Mouse (Mus musculus): ENCODE measurements around the gene Zkscan17. TPM values are rescaled to one million over a fixed set of nuclear protein-coding genes. Genes with fewer than 3 reads are reported as not detected.
"Not testable (repeated sequence)": the region's sequence is repeated elsewhere in the genome, so short reads cannot be mapped to it uniquely, and the experiment has no call there.

Zkscan17 gene
- polyA plus RNA-seq (2015; fragmentation: Nextera tagmentation; extraction: Ambion mirVana), result 16.6 and 16.8 TPM in 2 replicates

DNA sequence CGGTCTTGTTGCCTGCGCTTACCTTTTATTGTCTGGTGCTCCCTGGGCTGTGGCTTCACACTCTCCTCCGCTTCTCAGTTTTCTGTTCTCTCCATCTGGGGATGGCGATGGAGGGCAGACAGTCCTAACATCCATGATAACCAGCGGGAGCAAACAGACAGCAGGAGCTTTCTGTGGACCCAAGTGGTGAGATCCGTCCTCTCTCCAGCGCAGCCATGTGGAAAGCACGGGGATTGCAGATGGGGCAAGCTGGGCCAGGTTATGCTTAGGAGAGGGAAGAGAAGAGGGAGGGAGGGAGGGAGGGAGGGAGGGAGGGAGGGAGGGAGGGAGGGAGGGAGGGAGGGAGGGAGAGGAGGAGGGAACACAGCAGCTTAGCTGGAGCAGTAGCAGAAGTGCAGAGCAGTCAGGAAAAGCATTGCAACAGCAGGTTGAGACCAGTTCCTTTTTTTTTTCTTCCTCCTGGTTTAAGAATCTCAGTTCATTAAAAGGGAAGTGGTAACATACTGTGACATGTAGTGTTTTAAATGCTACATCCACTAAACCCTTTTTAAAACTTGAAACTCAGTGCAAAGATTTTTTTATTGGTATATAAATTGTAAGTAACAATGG, at the start of gene Zkscan17:
Gene Zkscan17, minus strand, starts transcription at position 280 of the 609 bp plus-strand sequence.
- no peak within 1 kb of the TSS for H3K4me2 ChIP-seq (ENCODE audit: low read length)
- no peaks in the 10 kb centered on the region for H3K36me3 ChIP-seq (ENCODE audit: control insufficient read depth, insufficient read depth)
- ATAC-seq, result no peak
- H3K4me3 ChIP-seq (replicated peaks; ENCODE audit: low read length), result no peak within 1 kb of the TSS
- H3K9ac ChIP-seq (replicated peaks; ENCODE audit: low read depth, low read length), result no peak within 1 kb of the TSS
- no peaks in the 10 kb centered on the region for H3K27me3 ChIP-seq (replicated peaks; ENCODE audit: control insufficient read depth, insufficient read depth, low read length)
- WGBS, result 48% methylated on average over 8 of the region's 8 CpGs
- peaks cover 3% of the 10 kb centered on the region; the same call in 1 of the 2 replicates for H3K9me3 ChIP-seq (ENCODE audit: control insufficient read depth, low read length)
- no peaks in the 10 kb centered on the region for H3K4me1 ChIP-seq (replicated peaks; ENCODE audit: control insufficient read depth, insufficient read depth, low read length)
- H3K27ac ChIP-seq (ENCODE audit: low read length), result no peak within 1 kb of the TSS

DNA sequence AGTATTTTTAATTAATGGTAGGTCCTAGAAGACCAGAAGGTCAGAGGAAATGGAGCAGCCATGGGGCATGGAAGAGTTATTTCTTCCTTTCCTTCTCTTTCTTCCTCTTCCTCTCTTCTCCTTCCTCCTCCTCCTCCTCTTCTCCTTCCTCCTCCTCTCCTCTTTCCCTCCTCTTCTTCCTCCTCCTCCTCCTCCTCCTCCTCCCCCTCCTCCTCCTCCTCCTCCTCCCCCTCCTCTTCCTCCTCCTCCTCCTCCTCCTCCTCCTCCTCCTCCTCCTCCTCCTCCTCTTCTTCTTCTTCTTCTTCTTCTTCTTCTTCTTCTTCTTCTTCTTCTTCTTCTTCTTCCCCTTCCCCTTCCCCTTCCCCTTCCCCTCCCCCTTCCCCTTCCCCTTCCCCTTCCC, 49.6 kb upstream of the Zkscan17 start, which contains the start of gene Olfr222:
Gene Olfr222, minus strand, starts transcription at position 101 of the 400 bp plus-strand sequence.
- H3K4me2 ChIP-seq (ENCODE audit: low read length); H3K4me1 ChIP-seq (replicated peaks; ENCODE audit: control insufficient read depth, insufficient read depth, low read length); ATAC-seq; H3K4me3 ChIP-seq (replicated peaks; ENCODE audit: low read length); H3K9me3 ChIP-seq (ENCODE audit: control insufficient read depth, low read length); H3K27me3 ChIP-seq (replicated peaks; ENCODE audit: control insufficient read depth, insufficient read depth, low read length); H3K36me3 ChIP-seq (ENCODE audit: control insufficient read depth, insufficient read depth); H3K27ac ChIP-seq (ENCODE audit: low read length); H3K9ac ChIP-seq (replicated peaks; ENCODE audit: low read depth, low read length): not testable (repeated sequence)

DNA sequence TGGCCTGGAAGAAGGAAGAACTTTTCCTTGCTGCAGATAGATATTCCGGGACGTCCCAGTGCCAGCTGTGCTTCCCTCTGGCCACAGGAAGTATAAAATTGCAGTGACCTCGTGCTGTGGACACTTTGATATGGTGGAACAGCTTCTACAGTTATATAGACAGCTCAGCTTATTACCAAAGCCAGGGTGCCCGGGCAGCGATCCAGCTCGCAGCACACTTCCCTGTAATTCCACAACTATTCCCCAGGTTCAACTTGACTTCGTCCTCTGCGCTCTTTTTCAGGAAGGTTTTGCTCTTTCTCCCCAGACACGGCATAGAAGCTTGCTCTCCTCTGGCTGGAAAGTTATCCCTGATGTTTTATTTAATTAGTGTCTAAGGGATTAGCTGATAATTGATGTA, 49.2 kb upstream of the Zkscan17 start:
- Histone ChIP-seq H3K9me3 (ENCODE audit: control insufficient read depth, low read length) (no peaks in the 10 kb centered on the region), H3K4me2 (ENCODE audit: low read length) (no peak overlapping the region), H3K36me3 (ENCODE audit: control insufficient read depth, insufficient read depth) (no peaks in the 10 kb centered on the region), H3K4me3 (replicated peaks; ENCODE audit: low read length) (no peak overlapping the region), H3K27ac (ENCODE audit: low read length) (no peak overlapping the region), H3K9ac (replicated peaks; ENCODE audit: low read depth, low read length) (no peak overlapping the region), H3K4me1 (replicated peaks; ENCODE audit: control insufficient read depth, insufficient read depth, low read length) (no peaks in the 10 kb centered on the region), H3K27me3 (replicated peaks; ENCODE audit: control insufficient read depth, insufficient read depth, low read length) (no peaks in the 10 kb centered on the region)
- ATAC-seq, result no peak
- WGBS, result 62% methylated on average over 9 of the region's 9 CpGs

DNA sequence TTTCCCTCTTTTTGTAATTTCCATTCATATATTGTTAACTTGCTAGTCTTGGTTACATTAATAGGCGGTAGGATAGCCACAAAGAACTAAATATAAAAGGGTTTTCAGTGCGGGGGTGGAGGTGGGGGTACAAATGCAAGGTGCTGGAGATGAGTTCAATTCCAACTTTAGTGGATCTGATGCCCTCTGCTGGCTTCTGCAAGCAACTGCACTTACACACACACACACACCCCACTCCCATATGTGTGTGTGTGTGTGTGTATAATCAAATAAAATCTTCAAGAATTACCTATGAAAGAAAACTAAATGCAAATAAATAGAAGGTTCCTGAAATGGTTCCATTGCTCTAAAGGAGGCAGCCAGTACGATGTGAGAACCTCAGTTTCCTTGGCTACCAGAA, 42.8 kb upstream of the Zkscan17 start:
- H3K27me3 ChIP-seq (replicated peaks; ENCODE audit: control insufficient read depth, insufficient read depth, low read length), result no peaks in the 10 kb centered on the region
- H3K27ac ChIP-seq (ENCODE audit: low read length), result no peak overlapping the region
- H3K4me3 ChIP-seq (replicated peaks; ENCODE audit: low read length), result no peak overlapping the region
- no peak for ATAC-seq
- WGBS, result 57% methylated on average over 3 of the region's 3 CpGs
- no peak overlapping the region for H3K9ac ChIP-seq (replicated peaks; ENCODE audit: low read depth, low read length)
- H3K4me2 ChIP-seq (ENCODE audit: low read length), result no peak overlapping the region
- H3K36me3 ChIP-seq (ENCODE audit: control insufficient read depth, insufficient read depth), result no peaks in the 10 kb centered on the region
- no peaks in the 10 kb centered on the region for H3K9me3 ChIP-seq (ENCODE audit: control insufficient read depth, low read length)
- no peaks in the 10 kb centered on the region for H3K4me1 ChIP-seq (replicated peaks; ENCODE audit: control insufficient read depth, insufficient read depth, low read length)

DNA sequence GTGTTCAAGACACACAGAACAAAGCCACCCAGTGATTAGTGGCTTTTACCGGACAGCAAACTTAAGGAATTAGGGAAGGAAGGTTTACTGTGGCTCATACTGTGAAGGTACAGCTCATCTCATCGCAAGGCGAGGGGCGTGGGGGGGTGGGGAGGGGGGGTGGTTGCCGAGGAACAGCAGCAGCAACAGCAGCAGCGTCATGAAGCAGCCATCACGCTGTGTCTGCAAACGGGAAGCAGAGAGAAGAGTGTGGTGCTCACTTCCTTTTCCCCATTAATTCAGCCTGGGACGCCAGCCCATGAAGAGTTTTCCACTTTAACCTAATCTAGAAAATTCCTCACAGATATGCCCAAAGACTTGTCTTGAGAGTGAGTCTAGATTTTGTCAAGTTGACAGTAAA, 36.3 kb upstream of the Zkscan17 start:
- WGBS, result 73% methylated on average over 9 of the region's 9 CpGs
- no peaks in the 10 kb centered on the region for H3K9me3 ChIP-seq (ENCODE audit: control insufficient read depth, low read length)

DNA sequence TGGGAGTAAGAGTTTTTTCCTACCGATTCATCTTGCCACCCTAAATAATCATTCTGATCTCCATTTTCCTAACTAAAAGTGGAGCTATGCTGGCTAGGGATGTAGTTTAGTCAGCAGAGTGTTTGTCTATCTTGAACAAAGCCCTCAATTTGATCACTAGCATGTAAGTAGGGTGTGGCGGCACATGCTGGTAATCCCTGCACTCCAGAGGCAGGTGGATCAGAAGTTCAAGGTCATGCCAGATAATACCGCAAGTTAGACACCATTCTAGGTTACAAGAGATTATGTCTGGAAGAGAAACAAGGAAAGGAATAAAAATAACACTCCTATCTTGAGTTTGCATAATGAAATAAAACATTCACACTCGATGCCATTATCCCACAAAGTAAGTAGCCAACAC, 35.8 kb upstream of the Zkscan17 start:
- WGBS, result 96% methylated on average over 4 of the region's 4 CpGs
- ATAC-seq, result no peak

More for the DNA sequence above, 36.3 kb upstream of the Zkscan17 start:
- no peak overlapping the region for H3K9ac ChIP-seq (replicated peaks; ENCODE audit: low read depth, low read length)
- ATAC-seq, result no peak
- H3K4me3 ChIP-seq (replicated peaks; ENCODE audit: low read length), result no peak overlapping the region
- no peaks in the 10 kb centered on the region for H3K27me3 ChIP-seq (replicated peaks; ENCODE audit: control insufficient read depth, insufficient read depth, low read length)
- no peaks in the 10 kb centered on the region for H3K4me1 ChIP-seq (replicated peaks; ENCODE audit: control insufficient read depth, insufficient read depth, low read length)
- H3K4me2 ChIP-seq (ENCODE audit: low read length), result no peak overlapping the region
- H3K36me3 ChIP-seq (ENCODE audit: control insufficient read depth, insufficient read depth), result no peaks in the 10 kb centered on the region
- H3K27ac ChIP-seq (ENCODE audit: low read length), result no peak overlapping the region

DNA sequence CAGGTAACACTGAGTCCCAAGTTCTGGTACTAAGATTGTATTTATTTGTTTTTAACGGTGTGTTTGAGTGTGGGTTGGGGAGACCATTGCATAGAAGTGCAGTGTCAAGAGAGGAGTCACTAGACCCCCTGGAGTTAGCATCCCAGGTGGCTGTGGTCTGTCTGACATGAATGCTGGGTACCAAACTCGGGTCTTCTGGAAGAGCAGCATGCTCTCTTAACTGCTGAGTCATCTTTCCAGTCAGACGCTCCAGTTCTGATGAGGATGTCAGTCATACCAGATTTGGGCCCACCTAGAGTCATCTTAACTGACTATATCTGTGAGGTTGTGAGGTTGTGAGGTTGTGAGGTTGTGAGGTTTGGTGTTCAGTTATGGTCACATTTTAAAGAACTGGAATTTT, 34.4 kb upstream of the Zkscan17 start:
- Histone ChIP-seq H3K9ac (replicated peaks; ENCODE audit: low read depth, low read length) (no peak overlapping the region), H3K4me1 (replicated peaks; ENCODE audit: control insufficient read depth, insufficient read depth, low read length) (no peaks in the 10 kb centered on the region), H3K4me3 (replicated peaks; ENCODE audit: low read length) (no peak overlapping the region), H3K36me3 (ENCODE audit: control insufficient read depth, insufficient read depth) (no peaks in the 10 kb centered on the region), H3K27ac (ENCODE audit: low read length) (no peak overlapping the region), H3K4me2 (ENCODE audit: low read length) (no peak overlapping the region), H3K9me3 (ENCODE audit: control insufficient read depth, low read length) (no peaks in the 10 kb centered on the region), H3K27me3 (replicated peaks; ENCODE audit: control insufficient read depth, insufficient read depth, low read length) (no peaks in the 10 kb centered on the region)
- WGBS, result 63% methylated on average over 3 of the region's 3 CpGs
- no peak for ATAC-seq

More for the DNA sequence above, 35.8 kb upstream of the Zkscan17 start:
- no peaks in the 10 kb centered on the region for H3K27me3 ChIP-seq (replicated peaks; ENCODE audit: control insufficient read depth, insufficient read depth, low read length)
- no peak overlapping the region for H3K9ac ChIP-seq (replicated peaks; ENCODE audit: low read depth, low read length)
- no peak overlapping the region for H3K4me2 ChIP-seq (ENCODE audit: low read length)
- no peaks in the 10 kb centered on the region for H3K36me3 ChIP-seq (ENCODE audit: control insufficient read depth, insufficient read depth)
- H3K9me3 ChIP-seq (ENCODE audit: control insufficient read depth, low read length), result no peaks in the 10 kb centered on the region
- H3K4me3 ChIP-seq (replicated peaks; ENCODE audit: low read length), result no peak overlapping the region
- no peaks in the 10 kb centered on the region for H3K4me1 ChIP-seq (replicated peaks; ENCODE audit: control insufficient read depth, insufficient read depth, low read length)
- H3K27ac ChIP-seq (ENCODE audit: low read length), result no peak overlapping the region

DNA sequence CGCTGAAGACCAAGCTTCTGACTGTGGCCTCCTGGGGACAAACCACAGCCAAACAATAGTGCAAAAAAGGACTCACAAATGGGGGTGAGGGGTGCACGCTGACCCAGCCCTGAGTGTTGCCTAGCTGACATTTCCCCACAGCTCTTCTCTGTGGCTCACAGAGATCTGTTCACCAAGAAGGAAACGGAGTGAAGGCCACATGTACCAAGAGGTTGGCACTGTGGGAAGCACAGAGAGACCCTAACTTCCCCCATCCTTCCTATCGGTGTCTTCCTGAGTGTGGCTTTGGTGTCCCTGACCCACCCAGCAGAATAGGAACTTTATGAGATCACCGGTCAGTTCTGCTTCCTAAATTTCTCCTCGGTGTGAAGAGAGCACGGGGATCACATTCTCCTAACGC, 28.0 kb upstream of the Zkscan17 start:
- Histone ChIP-seq H3K4me2 (ENCODE audit: low read length) (no peak overlapping the region), H3K4me1 (replicated peaks; ENCODE audit: control insufficient read depth, insufficient read depth, low read length) (no peaks in the 10 kb centered on the region), H3K27ac (ENCODE audit: low read length) (no peak overlapping the region), H3K27me3 (replicated peaks; ENCODE audit: control insufficient read depth, insufficient read depth, low read length) (no peaks in the 10 kb centered on the region), H3K36me3 (ENCODE audit: control insufficient read depth, insufficient read depth) (no peaks in the 10 kb centered on the region), H3K4me3 (replicated peaks; ENCODE audit: low read length) (no peak overlapping the region), H3K9me3 (ENCODE audit: control insufficient read depth, low read length) (no peaks in the 10 kb centered on the region), H3K9ac (replicated peaks; ENCODE audit: low read depth, low read length) (no peak overlapping the region)
- ATAC-seq, result no peak
- WGBS, result 78% methylated on average over 8 of the region's 8 CpGs

DNA sequence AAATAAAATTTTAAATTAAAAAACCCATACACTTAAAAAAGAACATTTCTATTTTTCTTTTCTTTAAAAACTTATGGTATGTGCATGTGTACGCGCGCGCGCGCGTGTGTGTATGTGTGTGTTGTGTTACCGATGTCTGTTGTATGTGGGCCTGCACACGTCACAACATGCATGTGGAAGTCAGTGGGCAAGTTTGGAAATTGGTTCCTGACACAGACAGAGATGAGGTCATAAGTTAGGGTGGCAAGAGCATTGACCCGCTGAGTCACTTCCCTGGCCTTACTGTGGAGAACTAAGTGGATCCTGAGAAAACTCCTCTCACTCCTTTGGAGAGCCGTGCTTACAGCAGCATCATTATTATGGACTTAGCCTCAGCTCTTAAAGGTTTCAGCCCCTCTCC, 27.6 kb upstream of the Zkscan17 start:
- Histone ChIP-seq H3K27me3 (replicated peaks; ENCODE audit: control insufficient read depth, insufficient read depth, low read length) (no peaks in the 10 kb centered on the region), H3K4me1 (replicated peaks; ENCODE audit: control insufficient read depth, insufficient read depth, low read length) (no peaks in the 10 kb centered on the region), H3K4me3 (replicated peaks; ENCODE audit: low read length) (no peak overlapping the region), H3K4me2 (ENCODE audit: low read length) (no peak overlapping the region), H3K36me3 (ENCODE audit: control insufficient read depth, insufficient read depth) (no peaks in the 10 kb centered on the region), H3K27ac (ENCODE audit: low read length) (no peak overlapping the region), H3K9ac (replicated peaks; ENCODE audit: low read depth, low read length) (no peak overlapping the region), H3K9me3 (ENCODE audit: control insufficient read depth, low read length) (no peaks in the 10 kb centered on the region)
- no peak for ATAC-seq
- WGBS, result 92% methylated on average over 11 of the region's 11 CpGs

DNA sequence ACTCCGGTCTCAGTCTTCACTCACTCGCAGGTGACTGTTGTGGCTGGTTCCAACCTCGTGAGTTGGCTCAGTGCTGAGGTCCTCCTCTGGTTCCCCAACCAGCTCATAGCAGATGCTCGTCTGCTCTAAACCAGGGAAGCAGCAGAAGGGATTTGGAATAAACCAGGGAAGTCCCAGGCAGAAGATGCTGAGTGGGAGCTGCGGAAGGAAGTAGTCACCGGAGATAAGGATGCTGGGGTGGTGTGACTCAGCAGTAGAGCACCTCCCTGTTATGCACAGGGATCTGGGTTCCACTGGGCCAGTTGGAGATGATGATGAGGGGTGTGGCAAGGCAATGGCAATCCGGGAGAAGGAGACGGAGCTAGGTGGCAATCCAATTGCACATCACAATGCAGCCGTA, 17.5 kb upstream of the Zkscan17 start:
- no peak overlapping the region for H3K9ac ChIP-seq (replicated peaks; ENCODE audit: low read depth, low read length)
- H3K4me1 ChIP-seq (replicated peaks; ENCODE audit: control insufficient read depth, insufficient read depth, low read length), result no peaks in the 10 kb centered on the region
- no peaks in the 10 kb centered on the region for H3K36me3 ChIP-seq (ENCODE audit: control insufficient read depth, insufficient read depth)
- ATAC-seq, result no peak
- no peak overlapping the region for H3K27ac ChIP-seq (ENCODE audit: low read length)
- no peak overlapping the region for H3K4me2 ChIP-seq (ENCODE audit: low read length)
- no peaks in the 10 kb centered on the region for H3K9me3 ChIP-seq (ENCODE audit: control insufficient read depth, low read length)
- H3K27me3 ChIP-seq (replicated peaks; ENCODE audit: control insufficient read depth, insufficient read depth, low read length), result no peaks in the 10 kb centered on the region
- WGBS, result 89% methylated on average over 9 of the region's 9 CpGs
- no peak overlapping the region for H3K4me3 ChIP-seq (replicated peaks; ENCODE audit: low read length)

Measured in forebrain, embryonic 16.5 days (tissue).